Mouse (Mus musculus) T-helper 17 cell (primary cell): ENCODE results near the gene Gm2974.

ENCODE experiments used
- in situ Hi-C, 2 experiments: fragments of 300-600 bp; cut with MboI, MseI; formaldehyde crosslinking; loops; 1 replicate in 1 of 2; 2 replicates in 1 of 2; pipeline ENCODE4 v1.15.1; 2025; ENCODE audit warnings: high pct_unique_total_duplicates in 2 of 2

Gm2974 gene

GRCm38 (mm10) chr14:4182491-4183210 lies at the start of gene Gm2974:
Gm2974 (plus strand) TSS chr14:4182576.
- in situ Hi-C loops, result loop anchor here in 1 of 2 experiments (5.0 to 25.0 kb wide), 2 partner anchors 235 to 370 kb away; partner anchors contain the start of gene Gm3002

GRCm38 (mm10) chr14:4141646-4142045 lies 40.7 kb upstream of the Gm2974 start:
- in situ Hi-C loops, result loop anchor here in 1 of 2 experiments (10.0 kb wide), 1 partner anchor 1703 kb away; no protein-coding TSS in a partner anchor

DNA sequence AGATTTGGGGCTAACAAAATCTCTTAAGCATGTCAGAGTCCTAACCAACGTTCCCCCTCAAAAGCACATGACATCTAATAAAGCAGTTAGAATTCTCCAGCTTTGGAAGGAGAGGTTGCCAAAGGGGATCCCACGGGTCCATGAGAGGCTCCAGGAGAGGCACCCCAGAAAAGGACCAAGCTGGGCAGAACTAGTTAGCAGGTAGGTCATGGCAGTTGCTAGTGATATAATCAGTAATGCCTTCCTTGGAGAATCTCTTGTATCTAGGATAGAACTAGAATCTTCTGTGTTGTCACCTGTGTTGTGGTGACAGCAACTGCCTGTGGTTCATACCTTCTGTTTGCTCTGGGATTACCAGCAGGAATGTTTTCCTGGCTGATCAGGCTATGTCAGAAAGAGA lies 17.6 kb upstream of the Gm2974 start, which contains the start of gene Gm3127:
Gene Gm3127 (plus strand): TSS at position 301 of the 400 bp plus-strand sequence.
- in situ Hi-C loops, result loop anchor here in 1 of 2 experiments (25.0 kb wide), 1 partner anchor 1423 kb away; no protein-coding TSS in a partner anchor

- in situ Hi-C loops, result loop anchor here in 1 of 2 experiments (5.0 to 25.0 kb wide), 2 partner anchors 235 to 370 kb away; partner anchors contain the start of gene Gm3002
These were observed 346 bp upstream of the Gm2974 start for GRCm38 (mm10) chr14:4182030-4182429.

DNA sequence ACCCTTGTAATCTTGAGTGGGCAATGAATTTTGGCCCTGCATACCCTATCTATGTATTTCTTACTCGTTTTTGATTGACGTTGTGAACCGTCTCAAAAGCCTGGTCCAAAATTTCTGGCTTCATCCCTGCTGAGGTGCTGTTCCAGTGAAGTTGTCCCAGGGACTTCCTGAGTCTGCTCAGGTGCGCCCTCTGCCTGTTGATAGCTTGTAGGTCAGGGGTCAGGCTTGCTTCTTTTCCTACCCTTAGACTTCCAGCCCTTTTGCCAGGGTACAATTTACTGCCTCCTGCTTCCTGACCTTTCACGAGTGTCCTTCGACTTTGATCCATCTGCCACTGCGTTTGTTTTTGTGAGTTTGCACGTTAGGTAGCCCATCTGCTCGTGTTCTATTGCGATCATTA lies 999 bp downstream of the Gm2974 start:
- in situ Hi-C loops, result loop anchor here in 1 of 2 experiments (5.0 to 25.0 kb wide), 2 partner anchors 236 to 371 kb away; partner anchors contain the start of gene Gm3002

DNA sequence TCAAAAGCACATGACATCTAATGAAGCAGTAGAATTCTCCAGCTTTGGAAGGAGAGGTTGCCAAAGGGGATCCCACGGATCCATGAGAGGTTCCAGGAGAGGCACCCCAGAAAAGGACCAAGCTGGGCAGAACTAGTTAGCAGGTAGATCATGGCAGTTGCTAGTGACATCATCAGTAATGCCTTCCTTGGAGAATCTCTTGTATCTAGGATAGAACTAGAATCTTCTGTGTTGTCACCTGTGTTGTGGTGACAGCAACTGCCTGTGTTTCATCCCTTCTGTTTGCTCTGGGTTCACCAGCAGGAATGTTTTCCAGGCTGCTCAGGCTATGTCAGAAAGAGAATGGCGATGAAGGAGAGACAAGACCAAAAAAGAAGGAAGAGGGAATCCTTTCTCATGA lies 67.0 kb downstream of the Gm2974 start, which contains the start of gene Gm3138:
Gene Gm3138 (plus strand): TSS at position 301 of the 400 bp plus-strand sequence.
- in situ Hi-C loops, result loop anchor here in 1 of 2 experiments (10.0 kb wide), 2 partner anchors 1735 to 1925 kb away; no protein-coding TSS in a partner anchor
